Mouse (Mus musculus) kidney, postnatal 14 days (tissue): ENCODE data around the gene Copz1.
"Not testable (repeated sequence)": the region's sequence is repeated elsewhere in the genome, so short reads cannot be mapped to it uniquely, and the experiment has no call there.

Source experiments
- DNase-seq: peaks from one replicate; pipeline ENCODE4 v3.0.0; 2022; ENCODE audit warnings: mixed read lengths

Gene Copz1

GRCm38 (mm10) chr15:103253352-103253751 lies 19.2 kb upstream of the Copz1 start:
- DNase-seq: no peak

GRCm38 (mm10) chr15:103255169-103255568 lies 17.3 kb upstream of the Copz1 start:
- peak; percentile 57 for DNase-seq

GRCm38 (mm10) chr15:103256210-103256986 lies 16.1 kb upstream of the Copz1 start:
- DNase-seq: no peak

GRCm38 (mm10) chr15:103257790-103258728 lies 14.5 kb upstream of the Copz1 start, which contains the start of gene Nfe2:
Gene Nfe2 (minus strand): TSS chr15:103258403.
- DNase-seq: peak; percentile 64

GRCm38 (mm10) chr15:103259162-103259561 lies 13.4 kb upstream of the Copz1 start:
- no peak for DNase-seq

GRCm38 (mm10) chr15:103259989-103260388 lies 12.5 kb upstream of the Copz1 start:
- peak; percentile 41 for DNase-seq

GRCm38 (mm10) chr15:103264794-103265193 lies 7.7 kb upstream of the Copz1 start:
- no peak for DNase-seq

GRCm38 (mm10) chr15:103268903-103269302 lies 3.6 kb upstream of the Copz1 start:
- no peak for DNase-seq

GRCm38 (mm10) chr15:103275943-103276342 lies 3.4 kb downstream of the Copz1 start:
- not testable (repeated sequence) for DNase-seq

- DNase-seq: no peak
These were observed 5.4 kb downstream of the Copz1 start for GRCm38 (mm10) chr15:103277949-103278348.

- peak; percentile 57 for DNase-seq
These were observed 7.2 kb downstream of the Copz1 start for GRCm38 (mm10) chr15:103279750-103280149.

- DNase-seq: no peak
These were observed 8.4 kb downstream of the Copz1 start for GRCm38 (mm10) chr15:103280817-103281464.

- no peak for DNase-seq
These were observed 9.1 kb downstream of the Copz1 start for GRCm38 (mm10) chr15:103281465-103282205.

- peak; percentile 60 for DNase-seq
These were observed 11.6 kb downstream of the Copz1 start for GRCm38 (mm10) chr15:103284066-103284465.

GRCm38 (mm10) chr15:103284647-103285046 lies 12.1 kb downstream of the Copz1 start:
- DNase-seq: no peak

GRCm38 (mm10) chr15:103285778-103286417 lies 13.4 kb downstream of the Copz1 start:
- DNase-seq: peak; percentile 60

- DNase-seq: no peak
These were observed 17.1 kb downstream of the Copz1 start for GRCm38 (mm10) chr15:103289600-103289999.

GRCm38 (mm10) chr15:103290417-103290816 lies 17.9 kb downstream of the Copz1 start:
- DNase-seq: no peak

- no peak for DNase-seq
These were observed 18.3 kb downstream of the Copz1 start for GRCm38 (mm10) chr15:103290843-103291242.

- no peak for DNase-seq
These were observed 20.3 kb downstream of the Copz1 start for GRCm38 (mm10) chr15:103292673-103293345.

- no peak for DNase-seq
These were observed 20.9 kb downstream of the Copz1 start for GRCm38 (mm10) chr15:103293375-103293774.
